Mouse (Mus musculus): Measurements from ENCODE around the gene Iqcc.

The Iqcc gene

DNA sequence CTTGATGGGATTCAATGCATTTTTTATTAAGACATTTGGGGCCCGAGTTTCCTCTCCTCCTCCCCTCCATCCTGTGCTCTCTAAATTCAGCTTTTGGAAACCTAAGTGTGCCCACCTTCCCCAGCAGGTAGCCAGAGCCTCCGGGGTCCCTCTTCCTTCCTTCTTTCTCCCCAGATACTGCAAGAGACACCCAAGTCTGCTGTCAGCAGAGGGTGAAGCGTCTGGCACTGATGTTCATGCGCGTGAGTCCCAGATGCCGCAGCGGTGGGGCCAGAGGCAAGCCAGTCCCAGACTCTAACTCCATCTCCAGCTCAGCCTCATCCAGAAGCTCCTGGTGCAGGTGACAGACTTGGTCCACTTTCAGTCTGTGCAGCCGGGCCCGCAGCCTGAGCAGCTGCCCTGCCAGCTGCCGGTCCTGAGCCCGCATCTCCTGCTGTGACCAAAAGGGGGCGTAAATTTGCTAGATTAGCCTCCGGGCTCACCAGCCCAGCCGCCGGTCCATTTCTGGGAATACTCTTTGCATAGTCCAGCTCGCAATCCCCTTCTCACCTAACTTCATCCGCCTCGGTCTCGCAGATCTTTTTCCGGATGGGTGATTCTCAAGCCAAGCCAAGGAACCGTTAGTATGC is 41.9 kb downstream of the Iqcc start:
- peak; percentile 79 for DNase-seq

- DNase-seq: peak; percentile 35
Observed at GRCm38 (mm10) chr4:129575171-129575844, 43.6 kb downstream of the Iqcc start.

DNA sequence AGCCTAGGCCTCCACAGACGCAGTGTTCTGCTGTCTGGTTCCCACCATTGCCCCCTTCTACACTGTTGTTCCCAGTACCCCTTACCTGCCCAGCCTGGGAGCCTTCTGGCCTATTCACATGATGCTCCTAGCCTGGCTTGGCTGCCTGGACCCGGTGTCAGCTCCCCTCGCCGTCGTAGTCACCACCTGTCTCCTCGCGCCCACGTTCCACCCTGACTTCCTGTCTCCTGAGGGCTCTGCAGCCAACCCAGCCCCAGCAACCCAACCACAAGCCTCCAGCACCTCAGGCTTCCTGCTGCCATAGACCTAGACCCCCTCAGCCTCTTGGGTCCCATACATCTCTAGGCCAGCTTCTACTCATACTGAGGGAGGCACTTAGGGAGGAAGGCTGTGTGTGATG is 45.5 kb downstream of the Iqcc start, which contains the start of gene Lck:
Gene Lck (minus strand): TSS at position 212 of the 400 bp plus-strand sequence.
- no peak for DNase-seq

GRCm38 (mm10) chr4:129573093-129573370 is 45.9 kb downstream of the Iqcc start:
- DNase-seq: no peak

- DNase-seq: no peak
Observed at GRCm38 (mm10) chr4:129572236-129573092, 46.4 kb downstream of the Iqcc start.

DNA sequence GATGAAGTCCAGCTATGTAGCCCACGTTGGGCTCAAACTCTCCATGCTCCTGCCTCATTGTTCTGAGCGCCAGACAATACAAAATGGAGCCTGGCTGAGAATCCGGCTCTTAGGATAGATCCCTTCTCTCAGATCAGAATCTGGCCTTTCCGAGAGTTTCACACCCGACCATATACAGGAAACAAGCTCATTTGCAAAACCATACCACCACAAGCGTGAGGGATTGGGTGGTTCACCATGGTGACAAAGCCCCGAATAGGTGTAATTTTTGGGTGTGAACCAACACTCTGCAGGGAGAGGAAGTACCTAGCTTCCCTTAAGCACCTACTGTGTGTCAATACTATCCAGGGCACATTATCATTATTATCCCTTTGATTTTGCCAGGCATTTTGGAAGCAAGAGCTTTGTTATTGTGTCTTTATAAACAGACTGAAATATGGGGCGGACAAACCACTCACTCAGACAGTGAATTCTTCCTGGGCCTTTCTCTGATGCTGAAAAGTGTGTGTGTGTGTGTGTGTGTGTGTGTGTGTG is 47.3 kb downstream of the Iqcc start:
- no peak for DNase-seq

DNA sequence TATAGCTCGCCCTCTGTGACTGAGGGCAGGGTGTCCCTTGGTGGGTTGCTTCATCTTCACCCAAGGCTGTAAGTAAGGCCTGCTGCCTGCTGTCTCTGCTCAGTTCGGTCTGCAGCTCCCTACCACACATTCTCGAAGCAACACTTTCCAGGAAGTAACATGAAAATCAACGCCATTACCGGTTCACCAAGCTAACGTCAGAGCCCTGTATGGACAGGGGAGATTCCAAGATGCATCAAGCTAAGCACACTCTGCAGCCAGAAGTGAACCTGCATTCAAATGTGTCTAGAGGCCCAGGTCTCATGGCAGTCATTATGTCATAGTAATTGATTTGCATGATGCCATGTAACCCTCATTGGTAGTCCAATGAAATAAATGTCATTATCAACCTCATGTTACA is 48.9 kb downstream of the Iqcc start:
- DNase-seq: no peak

- no peak for DNase-seq
Observed at GRCm38 (mm10) chr4:129568366-129568765, 50.5 kb downstream of the Iqcc start.

- DNase-seq: no peak
Observed at GRCm38 (mm10) chr4:129565139-129565538, 53.8 kb downstream of the Iqcc start.

Data from liver (tissue).